Mouse (Mus musculus) regulatory T cell (primary cell): ENCODE measurements around the gene Bdkrb1.

Source experiments
- in situ Hi-C: fragments of 300-600 bp; cut with MboI, MseI; formaldehyde crosslinking; loops from one replicate; pipeline ENCODE4 v1.15.1; 2025; ENCODE audit warnings: high pct_unique_total_duplicates

The Bdkrb1 gene

DNA sequence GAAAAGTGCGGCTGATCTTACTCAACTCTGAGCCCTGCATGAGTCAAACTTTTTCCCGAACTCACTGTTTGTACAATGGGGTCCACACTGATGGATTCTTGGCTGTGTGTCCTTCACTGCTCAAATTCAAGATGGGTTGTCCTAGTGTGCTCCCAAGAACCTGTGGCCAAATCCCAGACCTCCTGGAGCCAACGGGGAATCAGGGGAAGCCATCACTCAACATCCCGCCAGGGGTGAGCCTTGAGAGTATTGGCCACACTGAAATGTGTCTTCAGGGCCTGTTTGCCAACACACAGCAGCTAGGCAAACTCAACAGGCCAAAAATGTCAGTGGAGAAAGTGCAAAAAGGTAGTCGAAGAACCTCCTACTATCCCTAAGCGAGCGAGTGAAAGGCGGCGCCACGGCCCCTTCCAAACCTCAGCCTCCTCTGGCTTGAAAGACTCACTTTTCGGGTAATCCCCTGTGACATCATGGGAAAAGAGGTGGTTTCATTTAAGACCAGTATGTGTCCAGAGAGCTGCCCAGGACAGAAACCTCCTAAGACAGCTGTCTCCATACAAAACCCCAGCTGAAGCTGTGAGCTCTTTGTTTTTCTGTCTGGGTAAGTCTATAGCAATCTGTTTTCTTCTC, at the start of gene Bdkrb1:
Gene Bdkrb1 (plus strand): TSS at position 505 of the 630 bp plus-strand sequence.
- in situ Hi-C loops, result no loop called here

DNA sequence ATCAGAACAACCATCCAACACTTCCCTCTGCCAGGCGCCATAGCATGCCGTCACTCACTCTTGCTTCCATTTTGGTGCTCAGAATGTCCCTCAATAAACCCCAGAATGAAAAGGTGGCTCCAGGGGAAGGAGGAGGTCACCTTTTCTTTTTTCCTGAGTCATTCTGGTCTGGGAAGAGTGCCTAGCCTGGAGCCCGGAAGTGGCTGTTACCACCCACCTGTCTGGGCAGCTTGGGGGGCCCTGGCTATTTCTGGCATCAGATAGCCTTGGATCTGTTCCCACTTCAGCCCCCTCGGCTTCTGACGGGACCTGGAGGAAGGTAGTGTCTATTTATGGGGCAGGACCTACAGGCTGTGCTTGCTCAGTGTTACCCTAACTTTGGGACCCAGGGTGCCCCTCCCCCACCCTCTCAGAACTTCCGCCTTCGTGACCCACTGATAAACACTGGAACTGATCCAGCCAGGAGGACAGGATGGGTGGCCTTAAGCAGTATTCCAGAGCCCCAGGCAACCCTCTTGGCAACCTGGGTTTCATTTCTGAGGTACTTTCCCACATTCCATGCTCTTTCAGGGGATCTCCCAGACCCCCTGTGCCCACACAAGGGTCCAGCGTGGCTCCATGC, 48.6 kb upstream of the Bdkrb1 start:
- in situ Hi-C loops, result no loop called here

DNA sequence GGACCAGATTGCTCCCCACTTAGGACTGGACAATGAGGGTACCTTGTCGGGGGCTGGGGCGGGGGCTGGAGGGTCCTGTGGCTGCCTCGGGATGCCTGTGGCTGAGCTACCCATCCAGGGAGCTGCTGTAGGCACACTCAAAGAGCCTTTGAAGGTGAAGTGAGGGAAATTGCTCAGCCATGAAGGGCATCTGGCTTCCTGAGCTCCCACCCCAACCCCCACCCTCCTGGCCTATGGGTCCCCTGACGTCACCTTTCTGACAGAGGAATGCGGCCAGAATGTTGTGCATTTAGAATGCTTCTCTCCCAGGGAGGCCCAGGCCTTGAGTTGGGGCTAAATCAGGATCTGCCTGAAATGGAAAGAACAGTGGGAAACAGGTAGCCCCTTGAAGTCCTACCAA, 47.7 kb upstream of the Bdkrb1 start:
- in situ Hi-C loops, result no loop called here

DNA sequence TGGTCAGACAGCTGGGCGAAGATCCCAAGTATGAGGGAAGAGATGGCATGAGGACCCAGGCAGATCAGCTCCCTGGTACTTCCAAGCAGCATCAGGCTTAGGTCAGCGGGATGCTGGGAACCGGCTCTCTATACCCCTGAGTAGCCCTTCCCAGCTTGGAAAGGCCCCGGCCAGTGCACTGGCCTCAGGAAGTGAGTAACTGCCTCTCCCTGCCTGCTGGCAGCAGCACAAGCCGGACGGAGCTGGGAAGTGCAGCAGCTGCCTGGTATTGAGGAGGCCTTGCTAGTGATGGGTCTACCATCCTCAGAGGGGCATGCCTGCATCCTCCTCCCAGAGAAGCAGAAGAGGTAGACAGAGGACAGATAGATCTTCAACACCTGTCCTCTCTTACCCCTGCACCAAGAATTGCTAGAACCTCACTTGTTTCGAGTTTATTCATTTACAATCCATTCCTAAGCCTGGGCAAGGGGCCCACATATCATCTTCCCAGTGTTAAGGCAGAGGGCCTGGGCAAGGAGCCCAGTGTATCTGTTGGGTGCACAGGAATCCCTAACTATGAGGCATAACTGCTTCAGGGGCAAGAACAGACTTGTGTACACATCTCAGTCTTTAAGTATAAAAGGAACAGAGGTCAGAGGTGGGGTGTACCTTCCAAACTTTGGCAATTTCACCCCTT, 45.5 kb upstream of the Bdkrb1 start:
- in situ Hi-C loops, result no loop called here

DNA sequence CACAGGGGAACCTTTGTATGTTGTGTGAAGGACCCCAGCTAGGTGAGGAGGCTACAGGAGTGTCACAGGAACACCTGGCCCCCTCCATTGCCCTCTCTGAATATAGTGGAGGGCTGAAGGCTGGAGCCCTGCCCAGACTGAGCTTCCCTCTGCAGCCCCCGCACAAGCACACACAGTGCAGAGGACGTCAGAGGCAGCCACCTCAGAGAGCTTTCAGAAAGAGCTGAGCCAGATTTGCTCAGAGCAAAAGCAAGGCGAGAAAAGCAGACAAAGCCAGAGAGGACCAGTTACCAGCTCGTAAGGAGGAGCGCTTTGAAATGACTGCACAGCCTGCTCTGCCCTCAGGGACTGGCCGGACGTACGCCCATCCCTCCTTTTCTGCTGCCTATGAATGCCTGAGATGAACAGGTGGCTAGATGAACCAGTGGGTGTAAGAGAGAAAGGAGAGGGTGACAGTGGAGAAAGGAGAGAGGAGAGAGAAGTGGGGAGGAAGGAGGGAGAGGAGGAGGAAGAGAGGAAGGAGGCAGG, 41.8 kb upstream of the Bdkrb1 start:
- in situ Hi-C loops, result no loop called here

DNA sequence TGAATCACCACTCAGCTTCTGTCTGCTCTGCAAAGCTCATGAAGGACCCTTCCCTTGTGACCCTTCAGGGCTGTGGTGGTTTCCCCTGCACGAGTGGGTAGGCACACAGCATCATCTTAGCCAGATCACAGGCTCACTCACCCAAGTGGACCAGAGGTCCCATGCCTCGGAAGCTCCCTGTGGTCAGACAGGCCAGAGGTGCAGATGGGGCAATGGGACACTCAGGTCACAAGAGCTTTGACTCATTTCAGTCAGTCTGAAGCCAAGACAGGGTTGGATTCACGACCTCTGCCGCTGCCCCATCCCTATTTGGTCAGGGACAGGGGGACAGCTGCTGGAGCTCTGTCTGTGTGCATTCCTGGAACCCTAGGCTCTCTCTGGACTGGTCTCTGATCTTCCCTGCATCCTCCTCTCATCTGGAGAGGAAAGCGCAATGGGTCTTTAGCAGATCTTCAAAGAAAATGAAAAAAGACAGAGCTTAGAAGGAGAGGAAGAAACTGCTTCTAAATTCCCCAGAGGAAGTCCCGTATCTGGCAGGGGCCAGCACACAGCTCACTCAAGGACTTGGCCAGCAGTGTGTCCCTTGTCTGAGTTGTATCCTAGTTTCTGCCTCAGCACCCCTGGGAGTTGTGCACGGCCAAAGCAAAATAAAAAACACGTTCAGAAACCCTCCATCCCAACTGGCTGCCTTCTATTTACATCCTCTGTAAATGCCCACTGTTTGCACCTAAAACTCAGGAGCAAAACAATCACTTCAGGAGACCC, 40.6 kb upstream of the Bdkrb1 start:
- in situ Hi-C loops, result no loop called here

DNA sequence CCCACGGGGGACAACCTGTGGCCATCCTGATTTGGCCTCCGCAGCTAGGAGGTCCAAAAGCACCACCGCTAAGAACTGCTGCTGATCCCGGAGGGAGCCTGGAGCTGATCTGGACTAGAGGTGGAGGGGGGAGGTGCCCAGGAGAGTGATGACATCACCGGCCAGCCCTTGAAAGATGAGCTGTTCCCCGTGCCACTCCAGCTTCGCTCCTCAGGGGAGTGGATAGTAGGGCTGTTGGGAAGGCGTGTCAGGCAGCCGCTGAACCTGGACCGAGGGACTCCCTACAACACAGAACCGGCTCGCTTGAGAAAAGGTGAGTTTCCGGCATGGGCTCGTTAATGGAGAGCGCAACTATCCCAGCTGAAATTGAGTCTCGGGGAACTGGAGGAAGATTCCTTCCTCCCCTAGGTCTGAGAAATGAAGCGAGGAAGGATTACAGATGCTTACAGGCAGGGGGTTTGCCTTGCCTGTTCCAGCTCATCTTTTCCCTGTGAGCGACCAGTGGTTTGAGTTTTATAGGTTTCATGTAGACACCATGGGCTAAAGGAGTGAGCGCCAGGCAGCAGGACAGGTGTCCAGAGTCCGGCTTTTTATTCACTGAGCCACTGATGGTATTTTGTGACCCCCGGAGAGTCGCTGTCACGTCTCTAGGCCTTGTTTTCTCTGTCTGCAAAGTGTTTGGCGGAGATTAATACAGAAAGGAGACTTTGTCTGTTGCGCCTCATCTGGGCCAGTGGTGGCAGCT, 39.8 kb upstream of the Bdkrb1 start, which contains the start of gene Bdkrb2:
Gene Bdkrb2 (plus strand): TSS at position 291 of the 745 bp plus-strand sequence.
- in situ Hi-C loops, result no loop called here

DNA sequence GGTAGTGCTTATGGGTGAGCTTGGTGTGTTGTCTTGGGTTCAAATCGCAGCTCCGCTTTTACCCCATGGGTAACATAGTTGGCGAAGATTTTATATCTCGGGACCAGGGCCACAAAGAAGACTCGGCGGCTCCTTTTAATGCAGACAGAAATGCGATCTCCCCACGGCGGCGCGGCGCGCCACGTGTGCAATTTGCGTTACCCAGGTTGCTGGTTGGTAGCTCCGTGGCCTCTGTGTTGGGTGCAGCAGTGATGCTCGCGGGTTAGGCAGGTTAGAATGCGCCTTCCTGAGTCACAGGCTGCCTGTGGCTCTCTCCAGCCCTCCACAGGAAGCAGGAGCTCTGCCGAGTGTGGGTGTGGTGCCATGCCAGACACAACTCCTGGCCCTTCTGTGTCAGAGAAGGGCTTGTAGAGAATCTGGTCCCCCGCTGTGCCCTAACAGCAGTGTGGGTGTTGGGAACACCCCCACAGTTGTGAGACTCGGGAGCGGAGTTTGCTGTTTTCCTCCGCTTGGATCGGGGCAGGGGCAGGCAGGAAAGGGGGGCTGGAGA, 39.1 kb upstream of the Bdkrb1 start:
- in situ Hi-C loops, result no loop called here

DNA sequence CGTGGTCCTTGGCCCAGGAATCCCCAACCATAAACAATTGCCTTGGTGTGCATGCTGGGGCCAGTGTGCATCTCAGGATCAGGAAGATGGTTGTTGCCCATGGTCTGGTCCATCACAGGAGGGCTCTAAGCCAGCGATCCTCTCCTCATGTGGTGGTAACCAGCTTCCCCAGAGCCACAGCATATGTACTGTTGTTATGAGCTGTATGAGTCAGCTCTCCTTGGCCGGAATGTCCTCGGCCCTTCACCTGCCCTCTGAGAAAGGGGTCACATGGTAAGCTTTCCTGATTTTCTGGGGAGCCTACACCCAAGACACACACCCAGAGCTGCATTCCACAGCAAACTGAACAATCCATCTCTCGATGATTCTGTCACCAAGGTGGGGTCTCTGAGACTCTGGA, 37.7 kb upstream of the Bdkrb1 start:
- in situ Hi-C loops, result no loop called here

DNA sequence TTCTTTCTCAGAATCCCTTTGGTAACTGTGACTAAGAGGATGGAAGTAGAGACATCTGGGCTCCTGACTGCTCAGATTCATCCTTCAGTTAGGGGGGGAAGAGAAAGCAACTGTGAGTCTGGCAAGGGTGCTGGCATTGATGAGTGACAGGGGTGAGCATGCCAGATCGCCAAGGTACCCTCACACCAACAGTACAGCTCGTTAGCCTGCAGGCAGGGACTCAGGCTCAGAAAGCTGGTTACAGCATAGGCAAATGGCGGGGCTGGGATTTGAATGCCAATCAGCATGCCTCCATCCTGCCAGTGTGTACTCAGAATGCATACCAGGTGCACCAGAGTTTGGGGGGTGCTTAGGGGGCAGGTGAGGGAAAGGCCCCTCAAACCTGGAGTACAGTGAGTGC, 31.0 kb upstream of the Bdkrb1 start:
- in situ Hi-C loops, result no loop called here

DNA sequence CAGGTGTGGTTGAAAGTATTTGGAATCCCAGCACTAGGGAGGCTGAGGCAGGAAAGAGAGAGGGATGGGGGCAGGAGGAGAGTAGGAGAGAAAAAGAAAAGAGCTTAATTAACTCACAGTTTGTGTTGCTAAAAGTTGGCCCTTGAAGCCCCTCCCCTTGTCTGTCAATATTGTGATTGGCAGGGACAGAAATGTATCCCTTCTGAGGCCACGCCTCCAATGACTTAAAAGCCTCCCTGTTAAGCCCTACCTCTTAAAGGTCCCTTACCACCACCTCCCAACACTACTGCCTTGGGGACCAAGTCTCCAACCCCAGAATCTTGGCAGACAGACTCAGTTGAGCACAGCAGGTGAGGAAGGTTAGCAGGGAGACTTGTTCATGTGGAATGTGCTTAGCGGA, 30.3 kb upstream of the Bdkrb1 start:
- in situ Hi-C loops, result no loop called here

DNA sequence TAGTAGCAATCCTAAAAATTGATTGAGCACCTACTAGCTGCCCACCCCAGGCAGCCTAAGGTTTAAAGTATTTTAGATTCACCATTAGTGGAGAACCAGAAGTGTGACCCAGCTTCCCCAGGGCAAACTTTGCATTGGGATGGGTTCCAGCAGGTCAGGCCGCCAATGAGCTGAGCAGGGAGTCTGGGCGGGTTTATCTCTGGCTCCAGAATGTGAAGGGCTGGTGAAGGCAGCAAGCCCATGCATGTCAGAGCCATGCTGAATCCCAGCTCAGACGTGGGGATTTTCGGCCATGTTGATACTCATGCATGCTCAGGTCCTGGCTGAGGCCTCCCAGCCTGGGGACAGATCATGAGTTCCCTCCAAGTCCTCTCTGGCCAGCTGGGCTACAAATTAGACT, 28.5 kb upstream of the Bdkrb1 start:
- in situ Hi-C loops, result no loop called here

DNA sequence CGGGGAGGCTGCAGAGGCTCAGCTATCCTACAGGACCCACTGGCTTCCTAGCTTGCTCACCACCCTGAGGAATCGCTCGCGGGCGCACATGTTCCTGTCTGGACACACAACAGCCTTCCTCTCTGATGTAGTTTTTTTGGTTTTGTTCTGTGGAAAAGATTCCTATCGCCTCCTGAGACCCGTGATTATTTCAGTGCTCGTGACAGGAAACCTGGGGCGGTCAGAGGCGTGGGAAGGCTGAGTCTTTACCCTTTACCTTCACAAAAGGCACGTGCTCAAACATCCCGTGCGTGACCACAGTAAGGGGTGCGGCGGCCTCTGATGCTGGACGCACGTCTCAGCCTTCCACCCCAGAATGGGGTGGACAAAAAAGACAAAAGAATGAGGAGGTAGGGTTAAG, 22.4 kb upstream of the Bdkrb1 start:
- in situ Hi-C loops, result no loop called here

DNA sequence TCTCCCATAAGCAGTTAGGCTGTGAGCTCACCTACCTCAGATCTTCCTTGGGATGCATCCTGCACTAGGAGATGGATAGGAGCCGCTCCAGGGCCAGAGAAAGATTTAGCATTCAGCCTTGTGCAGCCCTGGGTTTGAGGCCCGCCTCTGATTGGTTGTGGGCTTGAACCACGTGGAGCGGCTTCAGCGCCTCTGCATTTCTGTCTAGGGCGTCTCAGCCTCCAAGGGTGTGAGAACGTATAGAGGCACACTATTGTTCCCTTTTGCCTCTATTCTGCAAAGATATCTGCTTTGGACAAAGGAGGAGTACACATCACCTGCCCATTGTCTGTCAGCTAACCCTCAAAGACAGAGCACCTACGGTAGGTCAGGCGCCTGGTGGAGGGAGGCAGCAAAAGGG, 20.4 kb upstream of the Bdkrb1 start:
- in situ Hi-C loops, result no loop called here

DNA sequence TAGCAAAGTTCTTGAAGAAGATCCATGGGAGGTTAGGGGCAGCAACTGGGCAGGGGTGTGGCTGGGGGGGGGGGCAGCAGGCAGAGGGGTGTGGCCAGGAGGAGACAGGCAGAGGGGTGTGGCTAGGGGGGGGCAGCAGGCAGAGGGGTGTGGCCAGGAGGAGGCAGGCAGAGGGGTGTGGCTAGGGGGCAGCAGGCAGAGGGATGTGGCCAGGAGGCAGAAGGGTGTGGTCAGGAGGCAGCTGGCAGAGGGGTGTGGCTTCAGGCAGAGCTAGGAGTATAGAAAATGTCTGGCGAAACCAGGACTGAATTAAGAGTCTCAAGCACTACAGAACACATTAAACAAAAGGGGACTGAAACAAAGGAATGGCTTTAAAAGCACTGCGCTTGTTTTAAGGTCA, 19.4 kb upstream of the Bdkrb1 start:
- in situ Hi-C loops, result no loop called here

DNA sequence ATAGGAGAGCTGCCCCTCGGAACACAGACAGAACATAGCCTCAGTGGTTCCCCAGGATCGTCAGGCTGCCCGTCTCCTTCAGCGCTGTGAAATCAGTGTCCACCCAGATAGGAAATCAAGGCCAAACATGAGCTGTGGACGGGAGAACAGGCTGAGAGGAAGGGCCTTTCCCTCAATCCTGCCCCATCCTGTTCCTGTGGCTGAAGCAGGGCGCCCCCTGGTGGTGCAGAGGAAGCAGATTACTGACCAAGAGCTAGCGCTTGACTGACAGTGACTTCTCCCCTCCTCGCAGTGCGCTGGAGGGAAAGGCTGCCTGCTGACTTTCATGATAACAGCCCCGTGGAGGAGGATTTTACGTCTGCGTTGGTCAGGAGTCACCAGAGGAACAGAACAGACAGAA, 18.0 kb upstream of the Bdkrb1 start:
- in situ Hi-C loops, result no loop called here

DNA sequence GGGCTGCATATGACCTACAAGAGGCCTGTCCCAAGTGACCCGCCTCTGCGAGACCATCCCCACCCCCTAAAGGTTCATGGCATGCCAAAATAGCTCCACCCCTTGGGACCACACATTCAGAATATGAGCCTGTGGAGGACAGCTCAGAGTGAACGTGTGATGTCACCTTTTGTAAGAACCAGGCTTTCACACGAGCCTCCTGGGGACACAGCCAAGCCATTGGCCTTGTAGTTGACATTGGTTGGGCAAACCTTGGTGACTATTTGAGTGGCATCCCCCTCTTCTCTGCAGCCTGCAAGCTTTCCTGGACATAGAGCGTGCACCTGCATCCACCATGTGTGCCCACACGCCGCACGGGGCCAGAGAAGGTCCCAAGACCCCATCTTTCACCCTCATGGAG, 15.4 kb upstream of the Bdkrb1 start:
- in situ Hi-C loops, result no loop called here

DNA sequence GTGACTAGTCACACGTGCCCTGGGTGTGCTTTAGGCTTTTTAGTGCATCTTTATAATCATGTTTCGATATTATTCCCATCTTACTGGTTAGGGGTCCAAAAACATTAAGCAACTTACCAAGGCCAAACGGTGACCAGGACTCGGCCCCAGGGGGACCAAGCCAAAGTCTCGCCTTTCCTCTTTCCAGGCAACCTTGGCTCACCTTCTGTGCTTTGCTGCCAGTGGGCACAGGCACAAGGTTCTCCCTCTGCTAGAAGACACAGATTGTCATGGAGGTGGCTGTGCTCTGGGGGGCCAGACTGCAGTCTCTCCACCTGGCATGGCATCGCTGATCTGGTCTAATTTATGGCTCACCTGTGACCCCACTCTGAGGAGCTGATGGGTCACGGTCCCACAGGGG, 12.1 kb upstream of the Bdkrb1 start:
- in situ Hi-C loops, result no loop called here

DNA sequence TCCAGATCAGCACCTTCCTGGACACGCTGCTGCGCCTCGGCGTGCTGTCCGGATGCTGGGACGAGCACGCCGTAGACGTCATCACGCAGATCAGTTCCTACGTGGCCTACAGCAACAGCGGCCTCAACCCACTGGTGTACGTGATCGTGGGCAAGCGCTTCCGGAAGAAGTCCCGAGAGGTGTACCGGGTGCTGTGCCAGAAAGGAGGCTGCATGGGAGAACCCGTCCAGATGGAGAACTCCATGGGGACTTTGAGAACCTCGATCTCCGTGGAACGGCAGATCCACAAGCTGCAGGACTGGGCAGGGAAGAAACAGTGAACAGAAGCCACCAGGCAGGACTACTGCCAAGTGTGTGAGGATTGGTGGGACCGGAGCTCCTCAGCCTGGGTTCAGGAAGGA, 10.5 kb upstream of the Bdkrb1 start:
- in situ Hi-C loops, result no loop called here

DNA sequence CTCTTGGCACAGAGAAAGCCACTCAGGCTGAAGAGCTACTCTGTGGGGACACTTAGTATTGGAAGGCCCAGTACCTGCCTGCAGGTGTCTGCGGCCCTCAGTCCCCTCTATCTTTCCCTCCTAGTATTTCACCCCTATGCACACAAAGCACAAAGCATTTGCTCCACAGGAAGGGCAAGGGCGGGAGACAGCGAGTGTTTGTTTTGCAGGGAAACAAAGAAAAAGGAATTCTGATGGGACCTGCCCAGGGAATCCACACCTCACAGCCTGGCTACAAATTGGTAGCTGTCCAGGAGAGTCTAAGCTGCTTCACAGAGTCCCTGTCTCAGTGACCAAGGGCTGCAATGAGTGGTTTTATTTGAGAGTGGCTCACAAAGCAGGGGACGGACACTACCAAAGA, 9.4 kb upstream of the Bdkrb1 start:
- in situ Hi-C loops, result no loop called here

DNA sequence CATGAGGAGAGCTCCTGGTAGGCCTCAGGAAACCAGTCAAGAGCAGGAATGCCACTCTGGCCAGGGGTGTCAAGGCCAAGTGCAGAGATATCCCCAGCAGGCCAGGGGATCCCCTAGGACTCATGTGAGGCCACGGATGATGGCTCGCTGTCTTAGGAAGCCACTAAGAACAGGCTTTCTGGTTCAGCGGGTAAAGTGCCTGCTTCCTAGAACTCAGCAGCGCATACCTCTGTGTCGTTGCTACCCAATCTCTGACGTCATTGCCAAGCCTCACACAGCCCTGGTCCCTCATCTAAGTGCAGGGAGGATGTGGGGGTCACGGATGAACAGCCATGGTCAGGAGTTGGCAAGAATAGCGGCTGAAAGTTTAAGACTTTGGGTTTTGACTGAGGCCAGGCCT, 5.8 kb upstream of the Bdkrb1 start:
- in situ Hi-C loops, result no loop called here
